29 mouse cellular contexts compared by ENCODE assay signal in the genomic region with DNA sequence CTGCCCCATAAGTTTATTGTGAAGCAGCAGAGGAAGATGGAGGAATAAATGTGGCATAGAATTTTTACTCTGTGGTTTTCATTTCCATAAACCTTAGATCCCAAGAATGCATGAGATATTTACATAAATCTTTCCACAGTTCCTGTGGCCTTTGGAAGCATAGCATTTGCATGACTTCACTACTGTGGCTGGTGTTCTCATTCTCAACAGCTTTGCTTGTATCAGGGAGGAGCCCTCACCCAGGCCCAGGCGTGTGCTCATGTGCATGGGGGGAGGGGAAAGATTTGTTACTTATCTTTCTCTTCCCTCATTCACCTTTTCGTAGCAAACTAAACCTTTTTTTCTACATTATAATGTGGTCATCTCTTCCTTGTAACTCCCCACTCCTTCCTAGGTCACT.
DNase-seq lines count a peak whose midpoint lies in the region; ATAC-seq and TF ChIP-seq lines count a peak whose summit lies in the region.
"Had no signal": no experiment of that assay in that cellular context is flagged by ENCODE, and none has a peak within 500 bp of the region (broad histone marks: within the 10 kb centered on the region; RNA-seq: fewer than 3 reads in every experiment).

No protein-coding gene starts in this region.

- no peak overlapping the region for H3K4me2 ChIP-seq in kidney, embryonic 16.5 days (replicated peaks; ENCODE audit: low read depth, low read length)
- H3K4me2 ChIP-seq: embryonic facial prominence, embryonic 12.5 days; forebrain, embryonic 15.5 days; heart, embryonic 12.5 days; limb, embryonic 15.5 days; liver, embryonic 15.5 days; midbrain, embryonic 13.5 days; neural tube, embryonic 12.5 days had no signal

- TF ChIP-seq CTCF in Patski (IDR thresholded peaks at IDR 0.05): no peak

- H3K4me1 ChIP-seq in kidney, embryonic 16.5 days (ENCODE audit: insufficient read depth, low read length): peaks cover 18% of the 10 kb centered on the region; the same call in 1 of the 2 replicates
- H3K4me1 ChIP-seq: forebrain, embryonic 15.5 days; hindbrain, embryonic 10.5 days; liver, embryonic 15.5 days; megakaryocyte, embryonic 14.5 days; midbrain, embryonic 13.5 days; neural tube, embryonic 12.5 days had no signal

- WGBS in kidney, embryonic 16.5 days: 66% methylated on average over 2 of the region's 2 CpGs

- H3K27me3 ChIP-seq in kidney, embryonic 16.5 days (ENCODE audit: insufficient read depth, low read length): no peaks in the 10 kb centered on the region
- no peaks in the 10 kb centered on the region for H3K27me3 ChIP-seq in Patski
- H3K27me3 ChIP-seq: embryonic facial prominence, embryonic 12.5 days; forebrain, embryonic 15.5 days; heart, embryonic 12.5 days; limb, embryonic 15.5 days; liver, embryonic 15.5 days; megakaryocyte, embryonic 14.5 days; midbrain, embryonic 13.5 days; neural tube, embryonic 12.5 days had no signal

- H3K9me3 ChIP-seq in kidney, embryonic 16.5 days (ENCODE audit: low read length): no peaks in the 10 kb centered on the region
- H3K9me3 ChIP-seq: embryonic facial prominence, embryonic 12.5 days; forebrain, embryonic 15.5 days; G1E; heart, embryonic 12.5 days; hindbrain, embryonic 10.5 days; limb, embryonic 15.5 days; liver, embryonic 15.5 days; megakaryocyte, embryonic 14.5 days; midbrain, embryonic 13.5 days; neural tube, embryonic 12.5 days had no signal

- H3K9ac ChIP-seq in kidney, embryonic 16.5 days (replicated peaks; ENCODE audit: low read length): no peak overlapping the region
- H3K9ac ChIP-seq: embryonic facial prominence, embryonic 12.5 days; forebrain, embryonic 15.5 days; heart, embryonic 12.5 days; limb, embryonic 15.5 days; liver, embryonic 15.5 days; midbrain, embryonic 13.5 days; neural tube, embryonic 12.5 days had no signal

- ATAC-seq in kidney, embryonic 16.5 days (ENCODE audit: low FRiP score, low TSS enrichment): no peak
- ATAC-seq in Patski: peak; percentile 94
- ATAC-seq: forebrain, embryonic 15.5 days; hindbrain, embryonic 16.5 days; intestine, embryonic 16.5 days; midbrain, embryonic 13.5 days had no signal

- CTCF ChIA-PET in Patski (lab: Charles Lee): interaction anchor here (1.1 to 1.5 kb wide), 2 partner anchors 14 to 60 kb away, joined by 3 read pairs; no protein-coding TSS in a partner anchor

- POLR2A ChIA-PET in Patski (lab: Charles Lee): no interaction called here

- peak; percentile 6 for DNase-seq in adrenal gland, adult 8-10 months
- no peak for DNase-seq in adrenal gland, adult (ENCODE audit: inconsistent age in 2 of 2, low spot score in 1 of 2)
- DNase-seq in kidney, adult 11 months: no peak
- DNase-seq in 3134 (ENCODE audit: extremely low read depth, insufficient read length, low spot score) (peak; percentile 73), Patski (ENCODE audit: low read depth, low spot score) (peak; percentile 56)
- no peak for DNase-seq in cerebellum, adult 9-10 months
- DNase-seq in cerebellum, adult 8-10 months: no peak
- DNase-seq: cerebellum, adult 11 months; cerebellum, postnatal 14 days; heart, postnatal 10 days; kidney, postnatal 4 days; lung, postnatal 36 days; retina, postnatal 1 day; right cerebral cortex, postnatal 25 days; spleen, adult 18-20 months; thymus, postnatal 14 days had no signal

- H3K27ac ChIP-seq in kidney, embryonic 16.5 days (ENCODE audit: low read length): peak overlapping the region; percentile 32; the same call in 1 of the 2 replicates
- H3K27ac ChIP-seq: embryonic facial prominence, embryonic 12.5 days; forebrain, embryonic 15.5 days; hindbrain, embryonic 10.5 days; limb, embryonic 15.5 days; liver, embryonic 15.5 days; midbrain, embryonic 13.5 days; neural tube, embryonic 12.5 days had no signal

- no peak overlapping the region for H3K4me3 ChIP-seq in kidney, embryonic 16.5 days (ENCODE audit: low read length)
- H3K4me3 ChIP-seq: embryonic facial prominence, embryonic 12.5 days; forebrain, embryonic 15.5 days; heart, embryonic 12.5 days; hindbrain, embryonic 10.5 days; limb, embryonic 15.5 days; liver, embryonic 15.5 days; megakaryocyte, embryonic 14.5 days; midbrain, embryonic 13.5 days; neural tube, embryonic 12.5 days had no signal

- in situ Hi-C loops in Patski (cut with MboI; ENCODE audit: low pct_unique_long_range_greater_than_20kb): no loop called here

- H3K36me3 ChIP-seq in kidney, embryonic 16.5 days (ENCODE audit: insufficient read depth, low read length): no peaks in the 10 kb centered on the region
- H3K36me3 ChIP-seq: embryonic facial prominence, embryonic 12.5 days; forebrain, embryonic 15.5 days; G1E; heart, embryonic 12.5 days; hindbrain, embryonic 10.5 days; limb, embryonic 15.5 days; liver, embryonic 15.5 days; midbrain, embryonic 13.5 days; neural tube, embryonic 12.5 days had no signal

Comparison
In these comparisons a context has a peak if more than half of its experiments do, and no peak if none do; other contexts are left out.
1. DNase-seq: peak in adrenal gland, adult 8-10 months (single experiment), 3134 (single experiment) and Patski (single experiment); none in adrenal gland, adult (0 of 2), kidney, adult 11 months (single experiment), cerebellum, adult 9-10 months (single experiment) and cerebellum, adult 8-10 months (single experiment).